Mouse (Mus musculus): ENCODE measurements around the gene Fkbpl.

Fkbpl gene

GRCm38 (mm10) chr17:34648141-34648890 lies 3.8 kb downstream of the Fkbpl start:
- DNase-seq, result peak in 1 of 2 experiments; percentile 16

DNA sequence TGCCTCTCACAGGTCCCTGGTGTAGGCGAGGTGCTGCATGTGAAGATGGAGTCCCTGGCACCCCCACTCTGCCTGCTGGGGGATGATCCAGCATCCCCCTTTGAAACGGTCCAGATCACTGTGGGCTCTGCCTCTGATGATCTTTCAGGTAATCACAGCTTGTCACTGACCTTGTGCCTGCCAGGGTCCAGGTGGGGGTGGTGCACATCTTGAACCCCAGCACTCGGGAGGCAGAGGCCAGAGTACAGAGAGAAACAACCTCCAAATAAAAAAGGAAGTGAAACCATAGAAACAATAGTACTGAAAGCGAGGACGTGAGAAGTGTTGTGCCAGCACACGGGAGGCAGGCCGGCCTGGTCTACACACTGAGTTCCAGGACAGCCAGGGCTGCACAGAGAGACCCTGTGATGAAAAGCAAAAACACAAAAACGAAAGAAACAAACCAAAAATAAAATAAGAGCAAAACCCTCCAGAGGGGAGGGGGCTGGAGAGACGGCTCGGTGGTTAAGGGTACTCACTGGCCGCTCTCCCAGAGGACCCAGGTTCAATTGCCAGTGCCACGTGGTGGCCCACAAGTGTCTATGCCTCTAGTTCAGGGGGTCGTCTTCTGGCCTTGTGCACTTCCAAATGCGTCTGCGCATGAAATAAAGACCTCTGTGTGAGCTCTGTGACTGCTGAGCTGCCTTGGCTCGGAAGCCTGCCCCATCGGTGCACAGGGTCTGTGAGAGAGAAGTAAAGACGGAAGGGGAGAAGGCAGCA lies 4.7 kb downstream of the Fkbpl start:
- DNase-seq, result peak in 1 of 2 experiments; percentile 14

GRCm38 (mm10) chr17:34650781-34651180 lies 6.2 kb downstream of the Fkbpl start:
- DNase-seq, result no peak

DNA sequence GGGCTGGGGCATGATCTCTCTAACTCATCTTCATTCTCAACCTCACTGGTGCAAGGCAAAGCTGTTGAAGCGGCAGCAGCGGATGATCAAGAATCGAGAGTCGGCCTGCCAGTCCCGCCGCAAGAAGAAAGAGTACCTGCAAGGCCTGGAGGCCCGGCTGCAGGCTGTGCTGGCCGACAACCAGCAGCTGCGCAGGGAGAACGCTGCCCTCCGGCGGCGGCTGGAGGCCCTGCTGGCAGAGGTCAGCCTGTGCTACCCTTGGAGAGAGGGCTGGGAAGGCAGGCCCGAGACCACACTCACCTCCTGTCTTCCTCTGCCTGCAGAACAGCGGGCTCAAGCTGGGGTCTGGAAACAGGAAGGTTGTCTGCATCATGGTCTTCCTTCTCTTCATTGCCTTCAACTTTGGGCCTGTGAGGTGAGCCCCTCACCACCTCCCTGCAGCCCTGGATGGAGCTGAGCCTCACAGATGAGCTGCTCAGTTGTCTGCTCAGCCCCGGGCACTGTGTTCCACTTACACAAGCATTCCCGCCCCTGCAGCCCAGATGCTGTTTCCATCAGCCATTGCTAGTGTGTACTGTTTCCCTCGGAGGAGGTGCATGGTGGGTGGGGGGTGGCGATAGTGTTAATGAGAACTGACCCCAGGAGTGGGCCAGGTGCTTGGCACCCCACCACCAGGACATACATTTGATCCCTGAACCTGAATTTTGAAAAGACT lies 7.1 kb downstream of the Fkbpl start:
- DNase-seq, result peak in 1 of 2 experiments; percentile 45

DNA sequence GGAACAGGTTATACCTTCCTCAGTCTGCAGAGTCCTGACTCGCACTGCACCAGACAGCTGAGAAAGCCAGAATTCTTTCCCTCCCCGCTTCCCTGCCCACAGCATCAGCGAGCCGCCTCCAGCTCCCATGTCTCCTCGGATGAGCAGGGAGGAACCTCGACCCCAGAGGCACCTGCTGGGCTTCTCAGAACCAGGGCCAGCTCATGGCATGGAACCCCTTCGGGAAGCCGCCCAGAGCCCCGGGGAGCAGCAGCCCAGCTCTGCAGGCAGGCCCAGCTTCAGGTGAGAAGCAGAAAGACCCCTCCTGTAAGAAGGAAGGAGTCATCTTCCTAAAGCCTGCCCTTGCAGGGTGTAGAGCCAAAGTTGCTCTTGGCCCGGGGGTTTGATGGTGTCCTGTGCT lies 8.0 kb downstream of the Fkbpl start:
- no peak for DNase-seq

DNA sequence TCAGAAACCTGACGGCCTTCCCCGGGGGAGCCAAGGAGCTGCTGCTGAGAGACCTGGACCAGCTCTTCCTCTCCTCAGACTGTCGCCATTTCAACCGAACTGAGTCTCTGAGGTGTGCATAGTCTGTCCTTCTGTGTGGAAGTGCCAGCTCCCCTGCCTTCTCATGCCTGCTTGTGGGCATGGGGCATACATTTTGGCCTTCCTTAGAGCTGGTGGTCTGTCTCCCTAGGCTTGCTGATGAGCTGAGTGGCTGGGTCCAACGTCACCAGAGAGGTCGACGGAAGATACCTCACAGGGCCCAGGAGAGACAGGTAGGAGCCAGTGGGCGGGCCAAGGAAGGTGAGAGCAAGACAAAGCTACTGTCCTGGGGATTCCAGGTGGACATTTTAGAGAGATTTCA lies 8.4 kb downstream of the Fkbpl start:
- no peak for DNase-seq

- peak; percentile 52 to 66 for DNase-seq
These were observed 9.3 kb downstream of the Fkbpl start for GRCm38 (mm10) chr17:34653746-34654285.

DNA sequence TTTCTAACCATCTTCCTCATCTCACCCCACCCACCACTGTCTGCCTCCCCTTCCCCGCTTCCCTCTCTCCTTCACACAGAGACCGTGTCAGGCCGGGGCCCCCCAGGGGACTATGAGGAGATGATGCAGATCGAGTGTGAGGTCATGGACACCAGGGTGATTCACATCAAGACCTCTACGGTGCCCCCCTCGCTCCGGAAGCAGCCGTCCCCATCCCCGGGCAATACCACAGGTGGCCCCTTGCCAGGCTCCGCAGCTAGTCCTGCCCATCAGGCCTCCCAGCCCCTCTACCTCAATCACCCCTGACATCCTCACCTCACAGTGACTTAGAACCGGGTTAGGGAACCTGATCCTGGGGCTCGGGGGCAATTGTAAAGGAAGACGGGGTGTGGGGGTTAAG lies 9.8 kb downstream of the Fkbpl start:
- peak in 1 of 2 experiments; percentile 26 for DNase-seq

DNA sequence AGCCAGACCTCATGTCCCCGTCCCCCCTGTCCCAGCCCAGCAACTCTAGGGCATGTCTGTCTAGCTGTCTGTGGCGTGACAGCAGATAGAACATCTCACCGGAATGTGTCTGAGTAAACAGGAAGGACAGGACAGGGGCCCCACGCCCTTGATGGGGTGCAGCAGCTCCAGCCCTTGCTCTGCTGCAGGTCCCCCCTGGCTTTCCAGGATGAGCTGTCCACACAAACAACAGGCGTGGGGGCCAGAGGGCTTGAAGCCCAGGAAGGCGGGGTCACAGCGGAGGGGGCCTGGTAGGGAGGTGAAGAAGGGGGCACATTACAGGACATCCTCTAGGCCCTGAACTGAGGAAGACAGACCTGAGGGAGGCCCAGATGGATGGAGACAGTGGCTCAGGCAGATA lies 10.6 kb downstream of the Fkbpl start:
- DNase-seq, result peak in 1 of 2 experiments; percentile 19

GRCm38 (mm10) chr17:34655581-34655991 lies 11.0 kb downstream of the Fkbpl start:
- DNase-seq, result peak in 1 of 2 experiments; percentile 35

- DNase-seq, result no peak
These were observed 12.1 kb downstream of the Fkbpl start for GRCm38 (mm10) chr17:34656666-34657065.

GRCm38 (mm10) chr17:34657271-34657670 lies 12.7 kb downstream of the Fkbpl start:
- DNase-seq, result no peak

DNA sequence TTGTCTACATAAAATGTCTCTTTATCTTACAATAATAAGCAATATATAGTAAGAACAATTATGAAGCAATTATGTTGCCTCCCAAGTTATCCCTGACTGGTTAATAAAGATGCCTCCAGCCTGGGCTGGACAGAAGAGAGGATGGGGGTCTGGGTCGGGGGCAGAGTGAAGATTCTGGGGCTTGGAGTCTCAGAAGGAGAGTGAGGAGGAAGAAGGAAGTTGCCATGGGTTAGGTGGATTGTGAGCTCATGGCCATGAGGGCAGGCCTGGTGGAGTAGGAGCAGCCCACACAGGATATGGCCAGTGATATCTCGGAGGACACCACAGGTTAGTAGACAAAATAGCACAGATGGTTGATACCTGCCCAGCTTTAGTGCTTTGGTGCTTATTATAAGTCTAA lies 13.6 kb downstream of the Fkbpl start:
- DNase-seq, result no peak

- DNase-seq, result no peak
These were observed 14.0 kb downstream of the Fkbpl start for GRCm38 (mm10) chr17:34658591-34658990.

DNA sequence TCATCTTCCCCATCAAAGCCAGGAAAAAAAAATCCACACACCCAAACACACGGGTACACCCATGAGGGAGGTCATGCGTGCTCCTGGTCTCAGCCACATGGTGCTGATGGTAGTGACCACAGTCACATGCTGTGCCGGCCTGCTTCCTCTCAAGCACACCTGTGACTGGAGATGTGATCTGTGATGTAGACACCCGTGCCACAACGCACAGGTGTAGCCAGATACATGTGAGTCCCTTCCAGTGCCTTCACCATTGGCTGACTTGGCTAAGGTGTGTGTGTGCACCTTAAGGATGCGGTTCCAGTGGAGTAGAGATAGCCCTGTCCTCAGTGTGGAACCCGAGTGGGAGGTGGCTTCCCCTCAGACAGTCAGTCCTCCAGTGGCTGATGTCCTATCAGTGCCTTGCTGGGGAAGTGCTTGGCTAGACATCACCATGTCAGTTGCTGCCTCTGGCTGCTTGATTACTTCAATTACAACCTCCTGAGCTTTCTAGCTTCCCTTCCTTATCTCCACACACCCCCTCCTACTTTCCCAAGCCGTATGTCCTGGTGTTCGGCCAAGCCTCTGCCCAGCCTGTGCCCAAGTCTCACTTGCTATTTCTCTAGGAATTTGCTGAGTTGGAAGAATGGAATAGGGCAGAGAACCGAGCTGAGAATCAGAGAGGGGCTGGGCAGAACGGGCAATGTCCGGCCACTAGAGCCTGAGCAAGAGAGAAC lies 14.8 kb downstream of the Fkbpl start:
- DNase-seq, result no peak

DNA sequence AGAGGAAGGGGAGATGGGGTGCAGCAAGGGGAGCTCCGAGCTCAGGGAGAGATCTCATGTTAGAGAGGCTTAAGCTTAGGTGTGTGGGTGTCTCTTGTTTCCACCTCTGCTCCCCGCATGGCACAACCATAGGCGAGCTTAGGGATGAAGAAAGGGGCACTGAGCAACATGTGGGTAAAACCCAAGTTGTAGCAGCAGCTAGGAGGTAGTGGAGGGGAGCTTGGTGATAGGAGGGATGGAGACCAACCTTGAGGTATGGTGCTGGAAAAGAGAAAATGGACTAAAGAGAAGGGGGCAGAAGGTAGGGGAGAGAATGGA lies 15.3 kb downstream of the Fkbpl start:
- no peak for DNase-seq

DNA sequence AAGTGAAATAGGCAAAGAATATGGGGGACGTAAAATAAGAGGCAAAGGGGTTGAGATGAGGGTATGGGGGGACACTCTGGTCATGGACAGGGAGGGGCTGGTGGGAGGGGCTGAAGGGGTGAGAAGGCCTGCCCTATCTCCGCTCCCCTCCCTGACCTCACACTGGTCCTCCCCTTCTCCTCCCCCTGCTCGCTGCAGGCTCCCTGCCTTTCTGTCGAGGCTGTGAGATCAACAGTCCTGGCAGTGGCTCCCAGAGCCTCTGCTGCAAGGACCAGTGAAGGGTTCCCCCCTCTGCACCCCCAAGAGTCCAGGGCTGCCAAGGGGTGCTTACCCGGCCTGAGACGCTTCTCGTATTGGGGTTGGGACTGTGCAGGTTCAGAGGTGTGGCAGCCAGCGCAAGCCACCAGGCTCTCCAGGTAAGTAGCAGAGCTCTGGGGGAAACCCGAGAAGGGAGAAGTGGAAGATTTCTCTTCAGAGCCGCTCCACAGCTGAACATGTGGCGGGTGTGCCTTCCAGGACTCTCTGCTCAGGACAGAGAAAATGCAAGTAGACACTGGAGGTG lies 15.8 kb downstream of the Fkbpl start:
- DNase-seq, result no peak

DNA sequence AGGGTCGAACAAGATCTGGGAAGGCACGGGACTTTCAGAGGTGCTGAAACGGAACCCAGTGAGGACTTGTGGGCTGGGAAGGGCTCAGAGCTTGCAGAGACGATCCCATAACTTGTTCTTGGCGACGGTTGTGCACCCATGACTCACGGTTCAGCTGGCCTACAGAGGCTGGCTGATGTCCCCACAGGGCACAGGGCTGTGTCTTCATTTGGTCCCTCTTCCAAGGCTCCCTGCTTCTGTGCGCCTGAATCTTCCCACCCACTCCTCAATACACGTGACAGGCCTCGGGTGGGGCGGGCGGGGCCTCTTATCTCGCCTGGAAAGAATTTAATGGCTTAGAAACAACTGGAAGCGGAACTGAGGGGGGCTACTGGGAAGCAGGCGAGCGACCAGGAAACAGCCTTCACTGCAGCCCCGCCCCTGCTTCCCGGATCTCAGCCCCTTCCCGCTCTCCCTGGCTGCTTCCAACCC lies 16.6 kb downstream of the Fkbpl start:
- DNase-seq, result no peak

DNA sequence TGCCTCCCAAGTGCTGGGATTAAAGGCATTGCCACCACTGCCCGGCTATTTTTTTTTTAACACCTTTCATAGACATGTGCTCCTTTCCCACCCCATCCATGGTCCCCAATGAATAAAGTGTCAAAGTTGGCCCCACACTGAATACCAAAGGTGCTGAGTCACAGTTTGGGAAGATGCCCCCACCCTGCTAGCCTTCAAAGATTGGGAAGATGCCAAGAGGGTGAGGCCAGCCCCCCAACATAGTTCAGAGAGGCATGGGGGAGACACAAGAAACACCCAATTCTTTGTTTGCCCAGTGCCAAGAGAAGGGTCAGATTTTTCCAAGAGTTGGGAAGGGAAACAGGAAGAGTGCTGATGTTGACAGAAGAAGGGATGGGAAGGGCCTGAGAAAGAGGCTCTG lies 17.9 kb downstream of the Fkbpl start:
- no peak for DNase-seq

DNA sequence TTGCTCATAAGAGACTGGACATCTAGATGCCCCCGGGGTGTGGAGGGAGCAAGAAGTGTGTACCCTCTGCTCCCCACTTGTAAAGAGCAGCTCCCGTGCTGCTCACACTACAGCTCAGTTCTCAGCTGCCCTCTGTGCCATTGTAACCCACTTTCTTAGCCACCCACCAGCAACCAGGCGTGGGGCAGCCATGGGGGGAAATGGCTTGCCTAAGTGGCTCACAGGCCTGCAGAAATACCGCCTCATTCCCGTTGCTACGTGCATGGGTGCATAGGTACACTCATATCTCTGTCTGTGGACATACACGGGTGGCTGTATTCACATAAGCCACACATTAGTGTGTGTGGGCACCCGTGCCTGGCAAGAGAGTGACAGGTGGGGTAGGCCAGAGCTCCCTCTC lies 18.4 kb downstream of the Fkbpl start:
- DNase-seq, result no peak

GRCm38 (mm10) chr17:34663558-34663957 lies 19.0 kb downstream of the Fkbpl start:
- no peak for DNase-seq

GRCm38 (mm10) chr17:34664472-34664871 lies 19.9 kb downstream of the Fkbpl start:
- no peak for DNase-seq
